Mouse (Mus musculus): ENCODE measurements around the gene Adra2a. TPM values are rescaled to one million over a fixed set of nuclear protein-coding genes. Genes with fewer than 3 reads are reported as not detected.

Gene Adra2a
- polyA plus RNA-seq, 1 experiment from 2014 or later, result 1.2 TPM

DNA sequence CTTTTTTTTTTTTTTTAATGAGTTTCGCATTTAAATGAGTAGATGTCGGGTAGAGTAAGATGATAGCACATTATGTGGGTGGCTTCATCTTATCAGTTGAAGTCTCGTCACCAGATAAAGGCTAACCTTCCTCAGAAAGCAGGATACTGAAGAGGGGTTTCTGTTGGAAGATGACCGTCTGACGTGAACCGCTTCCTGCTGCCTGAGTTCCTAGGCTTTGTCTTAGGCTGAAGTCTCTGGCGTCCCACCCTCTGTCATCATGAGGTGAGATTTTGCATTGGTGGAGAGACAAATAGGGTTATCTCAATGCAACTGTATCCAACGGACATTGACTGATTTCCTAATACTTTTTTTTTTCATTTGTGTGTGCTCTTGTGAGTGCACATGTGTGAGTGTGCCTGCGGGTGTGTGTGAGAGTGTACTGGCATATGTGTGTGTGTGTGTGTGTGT lies 37.8 kb downstream of the Adra2a start:
- H3K27me3 ChIP-seq, result no peaks in the 10 kb centered on the region
- H3K4me1 ChIP-seq, result peaks cover 7% of the 10 kb centered on the region
- H3K27ac ChIP-seq, result no peak overlapping the region
- ATAC-seq (replicated peaks; ENCODE audit: low FRiP score), result no peak
- H3K4me2 ChIP-seq, result no peak overlapping the region
- H3K9me3 ChIP-seq (replicated peaks), result no peaks in the 10 kb centered on the region
- no peaks in the 10 kb centered on the region for H3K36me3 ChIP-seq
- WGBS, result 87% methylated on average over 9 of the region's 9 CpGs
- H3K4me3 ChIP-seq (replicated peaks), result no peak overlapping the region
- no peak overlapping the region for H3K9ac ChIP-seq

DNA sequence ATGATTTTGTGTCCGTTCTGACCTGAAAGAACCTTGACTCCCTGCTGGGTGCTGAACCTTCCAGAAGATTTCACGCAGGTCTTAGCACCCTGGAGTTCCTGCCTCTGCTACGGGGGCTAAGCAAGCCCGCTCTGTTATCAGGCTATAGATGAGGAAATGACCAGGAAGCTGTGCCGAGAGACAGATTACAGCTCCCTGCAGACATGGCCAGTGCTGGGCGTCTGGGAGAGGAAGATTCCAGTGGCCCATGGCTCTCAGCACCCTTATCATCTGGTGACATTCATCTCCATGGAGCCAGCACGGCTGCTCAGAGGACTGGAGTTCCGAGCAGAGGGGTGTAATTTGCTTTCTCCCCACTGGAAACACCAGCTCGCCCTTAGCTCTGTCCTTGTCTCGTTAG lies 43.4 kb downstream of the Adra2a start:
- no peak for ATAC-seq (replicated peaks; ENCODE audit: low FRiP score)
- H3K4me1 ChIP-seq, result no peaks in the 10 kb centered on the region
- no peaks in the 10 kb centered on the region for H3K36me3 ChIP-seq
- no peaks in the 10 kb centered on the region for H3K27me3 ChIP-seq
- H3K9ac ChIP-seq, result no peak overlapping the region
- no peak overlapping the region for H3K27ac ChIP-seq
- H3K4me2 ChIP-seq, result no peak overlapping the region
- no peaks in the 10 kb centered on the region for H3K9me3 ChIP-seq (replicated peaks)
- 59% methylated on average over 10 of the region's 10 CpGs for WGBS
- H3K4me3 ChIP-seq (replicated peaks), result no peak overlapping the region

DNA sequence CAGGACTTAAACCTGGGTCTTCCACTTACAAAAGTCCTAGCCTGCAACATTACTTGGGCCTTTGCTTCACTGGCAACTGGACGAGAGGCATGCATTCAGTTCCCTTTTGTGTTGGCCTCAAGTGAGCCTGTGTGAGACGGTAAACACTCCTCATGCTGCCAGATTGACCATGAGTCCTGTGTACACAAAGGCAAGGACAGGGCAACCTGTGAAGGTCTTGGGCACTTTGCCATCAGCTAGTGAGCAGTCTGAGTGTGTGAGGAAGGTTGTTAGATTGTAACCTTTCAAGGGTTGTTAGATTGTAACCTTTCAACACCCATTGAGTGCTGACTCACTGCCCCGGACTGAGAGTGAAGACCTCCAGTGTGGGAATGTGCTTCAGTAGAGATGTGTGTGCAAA lies 49.6 kb downstream of the Adra2a start:
- no peaks in the 10 kb centered on the region for H3K9me3 ChIP-seq (replicated peaks)
- no peak overlapping the region for H3K9ac ChIP-seq
- H3K36me3 ChIP-seq, result no peaks in the 10 kb centered on the region
- peaks cover 15% of the 10 kb centered on the region for H3K27me3 ChIP-seq
- ATAC-seq (replicated peaks; ENCODE audit: low FRiP score), result no peak
- no peak overlapping the region for H3K4me2 ChIP-seq
- no peak overlapping the region for H3K4me3 ChIP-seq (replicated peaks)
- H3K27ac ChIP-seq, result no peak overlapping the region
- H3K4me1 ChIP-seq, result 0 out of 2 replicates have a peak, but pooled peaks cover 5% of the 10 kb centered on the region
- WGBS, result 84% methylated on average over 3 of the region's 3 CpGs

DNA sequence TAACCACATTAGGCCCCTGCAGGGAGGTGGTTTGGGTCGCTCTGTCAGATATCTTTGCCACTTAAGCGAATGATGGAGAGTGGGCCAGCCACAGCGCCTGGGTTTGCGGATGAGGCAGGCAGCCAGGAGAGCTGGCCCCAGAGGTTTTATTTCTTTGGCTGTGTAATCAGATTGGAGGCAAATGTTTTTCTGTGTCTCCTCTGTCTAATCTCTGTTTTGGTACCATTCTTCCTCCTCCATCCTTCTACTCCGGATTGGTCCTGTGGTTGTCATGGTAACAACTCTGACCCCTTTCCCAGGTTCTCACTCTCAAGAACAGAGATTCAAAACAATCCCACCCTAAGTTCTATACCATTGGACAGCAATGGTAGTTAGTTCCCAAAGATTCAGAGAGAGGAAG lies 51.8 kb downstream of the Adra2a start:
- ATAC-seq (replicated peaks; ENCODE audit: low FRiP score), result no peak
- H3K27ac ChIP-seq, result no peak overlapping the region
- 72% methylated on average over 5 of the region's 5 CpGs for WGBS

DNA sequence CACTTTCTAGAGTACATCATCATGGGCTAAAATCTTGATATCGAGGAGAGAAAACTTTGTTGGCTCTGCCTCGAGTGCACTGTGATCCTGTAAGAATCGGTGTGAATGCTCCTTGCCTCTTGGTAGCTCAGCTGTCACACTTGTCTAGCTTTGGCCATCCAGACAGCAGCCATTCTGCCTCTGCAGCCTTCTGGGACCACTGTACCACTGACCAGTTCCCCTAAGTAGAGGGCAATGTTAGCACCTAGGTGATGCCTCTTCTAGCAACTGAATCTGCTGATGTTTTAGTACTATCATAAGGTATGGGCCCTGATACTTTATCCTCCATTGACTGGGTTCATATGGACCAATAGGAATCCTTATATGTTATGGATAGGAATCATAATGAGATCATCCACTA lies 54.4 kb downstream of the Adra2a start:
- ATAC-seq (replicated peaks; ENCODE audit: low FRiP score), result no peak

More for the DNA sequence above, 51.8 kb downstream of the Adra2a start:
- Histone ChIP-seq H3K4me3 (replicated peaks) (no peak overlapping the region), H3K27me3 (peaks cover 15% of the 10 kb centered on the region), H3K4me1 (0 out of 2 replicates have a peak, but pooled peaks cover 5% of the 10 kb centered on the region), H3K36me3 (no peaks in the 10 kb centered on the region), H3K9me3 (replicated peaks) (no peaks in the 10 kb centered on the region), H3K9ac (no peak overlapping the region), H3K4me2 (no peak overlapping the region)

More for the DNA sequence above, 54.4 kb downstream of the Adra2a start:
- Histone ChIP-seq H3K9ac (no peak overlapping the region), H3K4me1 (0 out of 2 replicates have a peak, but pooled peaks cover 5% of the 10 kb centered on the region), H3K36me3 (no peaks in the 10 kb centered on the region), H3K27ac (no peak overlapping the region), H3K4me3 (replicated peaks) (no peak overlapping the region), H3K9me3 (replicated peaks) (no peaks in the 10 kb centered on the region), H3K27me3 (peaks cover 15% of the 10 kb centered on the region), H3K4me2 (no peak overlapping the region)
- 88% methylated on average over 3 of the region's 3 CpGs for WGBS

Other genes starting within 250 kb of the Adra2a start
- gene Pdcd4, start 151.9 kb upstream of the Adra2a start, polyA plus RNA-seq (2015; fragmentation: Nextera tagmentation; extraction: Ambion mirVana), result 122 and 124 TPM in 2 replicates
- gene Shoc2, start 99.8 kb upstream of the Adra2a start, polyA plus RNA-seq (2015; fragmentation: Nextera tagmentation; extraction: Ambion mirVana), result 50.2 and 51.5 TPM in 2 replicates
- 72.3 and 81.5 TPM in 2 replicates for gene Bbip1, start 99.5 kb upstream of the Adra2a start, polyA plus RNA-seq (2015; fragmentation: Nextera tagmentation; extraction: Ambion mirVana)

Data from kidney, embryonic 15.5 days (tissue).